Mouse (Mus musculus) liver, postnatal 0 days (tissue): ENCODE data around the gene Ahdc1.

Source experiments
- CTCF ChIP-seq: sonication (generic); IDR thresholded peaks from 2 replicates; pipeline ENCODE4 v1.5.1; 2016; ENCODE audit warnings: antibody characterized with exemption, low read depth
- EP300 ChIP-seq: IDR thresholded peaks from 2 replicates; pipeline ENCODE4 v1.6.1; 2016; ENCODE audit warnings: antibody characterized with exemption, low read depth, mild to moderate bottlenecking

- TF ChIP-seq CTCF: no peak
- no peak for TF ChIP-seq EP300
Measured at GRCm38 (mm10) chr4:133089802-133090201, 78.7 kb downstream of the Ahdc1 start.
